Mouse (Mus musculus): ENCODE results near the gene Il27ra.

The Il27ra gene

DNA sequence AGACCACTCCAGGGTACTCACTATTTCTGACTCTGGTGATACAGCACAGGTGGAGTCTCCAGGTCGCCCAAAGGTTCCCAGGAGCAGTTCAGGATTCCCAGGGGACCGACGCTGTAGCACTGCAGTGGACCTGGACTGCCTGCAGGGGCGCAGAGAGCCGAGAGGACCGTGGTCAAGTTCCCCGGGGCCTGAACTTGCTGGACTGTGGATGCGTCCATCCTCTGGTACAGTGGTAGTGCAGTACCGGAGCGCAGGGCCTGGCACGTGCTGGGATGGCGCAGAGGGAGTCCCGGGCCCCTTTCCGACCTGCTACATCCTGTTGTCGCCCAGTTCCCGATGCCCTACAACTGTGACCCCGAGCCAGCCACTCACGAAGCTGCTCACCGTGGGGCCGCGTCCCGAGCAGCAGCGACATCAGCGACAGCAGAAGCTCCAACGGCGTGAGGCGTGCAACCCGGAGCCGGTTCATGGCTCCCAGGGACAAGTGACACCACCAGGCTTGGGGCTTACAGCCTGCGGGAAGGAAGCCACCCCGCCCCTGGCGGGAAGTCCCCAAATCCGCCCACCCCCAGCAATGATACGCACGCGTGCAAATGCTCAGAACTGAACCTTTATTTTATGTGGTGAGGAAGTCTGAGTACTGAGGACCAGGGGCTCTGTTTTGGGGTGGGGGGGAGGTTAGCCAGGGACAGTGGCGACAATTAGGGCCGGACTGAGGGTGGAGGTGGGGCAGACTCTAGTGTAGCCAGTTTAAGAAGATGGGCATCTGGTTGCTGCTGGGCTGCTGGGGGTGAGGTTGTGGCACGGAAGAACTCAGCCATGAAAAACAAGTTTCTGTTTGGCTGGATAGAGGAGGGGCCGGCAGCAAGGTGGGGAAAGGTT is at the start of gene Il27ra:
Il27ra (minus strand) TSS at position 524 of the 882 bp plus-strand sequence.
- DNase-seq (ENCODE audit: low spot score in 2 of 2): peak in 1 of 2 experiments; percentile 19

- DNase-seq (ENCODE audit: low spot score in 2 of 2): no peak
These were observed 48.2 kb upstream of the Il27ra start for GRCm38 (mm10) chr8:84090585-84090984.

DNA sequence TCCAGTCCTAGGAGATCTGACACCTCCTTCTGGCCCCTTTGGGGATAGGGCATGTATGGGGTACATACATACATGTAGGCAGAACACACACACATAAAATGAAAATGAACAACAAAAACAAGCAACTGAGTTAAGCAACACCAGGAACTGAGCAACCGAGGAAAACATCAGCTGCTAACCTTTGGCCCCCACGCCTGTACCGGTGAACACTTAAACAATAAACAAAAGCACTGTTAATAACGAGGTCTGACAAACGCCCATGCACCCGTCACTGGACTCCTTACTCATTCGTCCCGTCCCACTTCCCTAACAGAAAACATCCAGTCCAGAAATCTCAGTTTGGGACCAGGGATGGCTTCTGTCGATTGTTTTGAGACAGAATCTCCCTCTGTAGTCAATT is 46.9 kb upstream of the Il27ra start:
- no peak for DNase-seq (ENCODE audit: low spot score in 2 of 2)

- DNase-seq (ENCODE audit: low spot score in 2 of 2): no peak
These were observed 45.4 kb upstream of the Il27ra start for GRCm38 (mm10) chr8:84087821-84088220.

- DNase-seq (ENCODE audit: low spot score in 2 of 2): no peak
These were observed 44.8 kb upstream of the Il27ra start for GRCm38 (mm10) chr8:84087156-84087555.

DNA sequence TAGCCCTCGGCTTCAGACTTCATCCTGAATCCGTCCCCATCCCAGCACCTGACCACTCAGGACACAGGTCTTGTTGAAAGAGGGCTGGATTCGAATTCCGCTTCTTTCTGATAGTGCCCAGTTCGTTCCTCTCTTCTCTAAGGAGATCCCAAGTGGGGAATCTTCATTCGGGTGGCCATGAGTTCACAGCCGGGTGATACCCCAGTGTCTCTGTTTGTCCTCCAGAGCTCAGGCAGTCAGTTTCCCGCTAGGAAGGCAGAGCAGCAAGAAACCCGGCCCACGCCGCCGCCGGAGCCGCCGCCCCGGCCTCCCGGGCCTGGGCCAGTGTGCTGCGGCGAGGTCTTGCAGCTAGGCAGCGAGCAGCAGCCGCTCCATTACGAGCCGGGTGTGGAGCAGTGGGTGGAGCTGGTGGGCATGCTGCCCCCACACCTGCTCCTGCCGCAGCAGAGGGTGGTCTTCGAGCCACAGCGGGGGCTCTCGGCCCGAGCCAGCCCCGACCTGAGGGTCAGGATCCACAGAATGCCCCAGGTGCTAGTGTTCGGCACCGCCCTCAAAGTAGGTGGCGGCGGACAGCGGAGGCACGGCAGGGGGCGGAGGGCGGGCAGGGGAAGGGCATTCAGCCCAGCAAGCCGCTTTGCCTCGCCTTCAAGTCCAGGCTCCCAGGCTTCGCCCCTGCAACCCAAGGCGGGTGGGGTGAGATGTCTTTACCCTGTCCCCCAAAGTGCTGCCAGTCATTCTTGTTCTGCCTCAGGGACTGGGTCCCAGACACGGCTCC is 42.1 kb upstream of the Il27ra start:
- no peak for DNase-seq (ENCODE audit: low spot score in 2 of 2)

DNA sequence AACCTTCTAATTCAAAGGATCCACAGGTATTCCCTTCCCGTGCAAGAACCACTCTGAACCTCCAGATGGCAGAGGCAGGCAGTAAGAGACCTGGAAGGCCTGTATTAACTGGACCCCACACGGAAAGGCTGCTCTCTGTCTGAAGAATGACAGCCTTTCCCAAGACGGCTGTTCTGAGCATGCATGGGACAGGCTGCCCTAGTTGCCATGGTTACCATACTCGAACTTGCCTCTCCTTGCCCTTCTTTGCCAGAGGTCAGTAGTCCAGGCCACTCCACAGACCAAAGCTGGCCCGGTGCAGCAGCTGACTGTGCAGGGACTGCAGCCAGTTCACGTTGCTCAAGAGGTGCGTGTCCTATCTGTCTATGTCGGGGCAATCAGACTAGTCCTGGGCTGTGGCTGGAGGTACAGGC is 41.4 kb upstream of the Il27ra start:
- no peak for DNase-seq (ENCODE audit: low spot score in 2 of 2)

GRCm38 (mm10) chr8:84079206-84079605 is 36.8 kb upstream of the Il27ra start:
- DNase-seq (ENCODE audit: low spot score in 2 of 2): no peak

DNA sequence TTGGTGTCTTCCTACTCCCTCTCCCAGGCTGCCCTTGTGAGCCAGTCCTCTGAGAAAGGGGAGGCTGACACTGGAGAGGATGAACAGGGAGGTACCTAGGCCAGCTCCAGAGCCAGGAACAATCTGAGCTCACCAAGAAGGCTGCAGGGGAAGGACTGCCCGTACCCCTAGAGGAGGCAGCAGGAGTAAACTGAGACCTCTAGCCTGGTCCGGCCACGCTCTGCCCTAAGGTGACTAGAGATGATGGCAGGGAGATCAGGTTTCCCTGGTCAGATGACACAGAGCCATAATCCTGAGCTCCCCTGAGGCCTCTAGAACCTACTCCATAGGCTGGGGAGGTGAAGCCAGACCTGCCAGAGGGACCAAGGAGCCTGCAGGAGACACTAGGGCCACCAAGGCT is 34.5 kb upstream of the Il27ra start:
- no peak for DNase-seq (ENCODE audit: low spot score in 2 of 2)

GRCm38 (mm10) chr8:84076412-84076811 is 34.0 kb upstream of the Il27ra start:
- no peak for DNase-seq (ENCODE audit: low spot score in 2 of 2)

DNA sequence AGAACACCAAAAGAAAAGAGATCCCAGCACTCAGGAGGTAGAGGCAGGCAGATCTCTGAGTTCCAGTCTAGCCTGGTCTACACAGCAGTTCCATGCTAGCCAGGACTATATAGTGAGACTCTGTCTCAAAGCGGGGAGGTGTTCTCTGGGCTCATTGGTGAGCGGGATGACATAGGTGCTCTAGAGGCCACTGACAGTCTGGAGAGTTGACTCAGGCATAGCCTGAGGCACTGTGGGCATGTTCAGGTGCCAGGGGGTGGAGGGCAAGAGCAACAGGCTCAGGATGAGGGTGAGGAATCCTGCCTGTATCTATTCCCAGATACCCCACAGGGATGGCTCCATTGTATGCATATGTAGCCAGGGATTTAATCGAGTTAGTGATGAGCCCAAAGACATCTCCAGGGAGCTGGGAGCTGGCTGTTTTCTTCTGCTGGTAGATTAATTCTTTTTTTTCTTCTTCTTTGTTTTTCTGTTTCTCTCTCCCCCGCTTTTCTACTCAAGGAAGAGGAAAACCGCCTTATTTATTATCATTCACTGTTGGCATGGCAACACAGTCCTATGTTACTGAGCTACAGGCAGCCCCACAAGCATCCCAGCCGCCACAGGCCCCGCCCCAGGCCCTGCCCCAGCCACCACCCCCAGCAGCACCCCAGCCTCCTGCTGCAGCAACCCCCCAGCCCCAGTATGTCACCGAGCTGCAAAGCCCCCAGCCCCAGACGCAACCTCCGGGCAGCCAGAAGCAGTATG is 31.0 kb upstream of the Il27ra start:
- DNase-seq (ENCODE audit: low spot score in 2 of 2): no peak

- no peak for DNase-seq (ENCODE audit: low spot score in 2 of 2)
These were observed 29.9 kb upstream of the Il27ra start for GRCm38 (mm10) chr8:84072321-84072720.

GRCm38 (mm10) chr8:84071921-84072320 is 29.5 kb upstream of the Il27ra start:
- DNase-seq (ENCODE audit: low spot score in 2 of 2): no peak

- DNase-seq (ENCODE audit: low spot score in 2 of 2): peak; percentile 50 to 74
These were observed 28.3 kb upstream of the Il27ra start for GRCm38 (mm10) chr8:84070667-84071066.

DNA sequence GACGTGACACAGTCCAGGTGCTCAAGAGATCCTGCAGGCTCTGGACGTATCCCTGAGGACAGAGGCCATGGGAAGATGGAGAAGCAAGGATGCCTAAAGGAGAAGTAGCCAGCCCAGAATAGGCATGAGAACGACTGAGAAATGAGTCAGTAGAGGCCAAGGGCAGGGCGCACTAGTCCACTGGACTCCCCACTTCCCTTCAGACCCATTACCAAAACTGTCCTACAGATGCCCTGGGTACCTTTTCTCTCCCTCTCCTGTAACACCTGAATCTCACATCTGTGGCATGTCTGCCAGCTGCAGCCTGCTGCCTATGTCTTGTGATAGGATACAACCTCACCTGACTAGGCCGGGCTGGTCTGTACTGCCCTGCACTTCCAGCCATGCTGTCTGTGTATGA is 27.9 kb upstream of the Il27ra start:
- DNase-seq (ENCODE audit: low spot score in 2 of 2): no peak

DNA sequence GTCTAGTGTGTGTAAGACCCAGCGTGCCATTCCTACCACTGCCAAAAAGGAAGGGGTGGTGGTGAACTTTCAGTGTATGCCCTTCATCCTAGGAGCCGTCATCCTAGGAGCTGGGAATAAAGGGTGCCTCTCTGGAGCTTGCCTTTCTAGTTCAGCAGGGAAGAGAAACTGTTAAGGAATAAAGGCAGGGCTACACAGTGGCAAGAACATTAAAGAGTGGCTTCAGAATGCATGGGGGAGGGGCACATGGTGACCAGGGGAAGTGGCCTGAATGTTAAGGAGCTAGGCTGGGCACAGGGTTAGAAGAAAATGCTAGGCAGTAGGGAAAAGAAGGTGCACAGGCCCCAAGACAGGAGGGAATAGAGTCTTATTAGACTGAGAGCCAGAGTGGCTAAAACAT is 27.4 kb upstream of the Il27ra start:
- no peak for DNase-seq (ENCODE audit: low spot score in 2 of 2)

DNA sequence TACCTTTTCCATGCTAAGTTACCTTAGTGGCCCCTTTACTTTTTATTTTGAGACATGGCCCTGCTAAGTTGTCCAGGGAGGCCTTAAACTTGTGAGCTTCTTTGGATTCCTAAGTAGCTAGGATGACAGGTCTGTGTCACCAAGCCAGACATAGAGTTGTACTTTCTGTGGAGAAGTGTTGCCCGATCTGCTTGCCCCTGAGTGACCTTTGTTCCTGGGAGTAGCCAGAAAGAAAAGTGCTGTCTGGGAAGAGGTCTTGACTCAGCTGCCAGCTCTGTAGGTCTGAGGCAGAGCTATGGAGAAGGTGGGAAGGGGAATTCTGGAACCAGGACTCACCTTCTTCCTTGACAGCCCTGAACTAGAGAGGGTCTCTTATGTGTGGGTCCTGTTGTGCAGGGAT is 26.8 kb upstream of the Il27ra start:
- DNase-seq (ENCODE audit: low spot score in 2 of 2): no peak

GRCm38 (mm10) chr8:84068316-84069035 is 26.1 kb upstream of the Il27ra start:
- no peak for DNase-seq (ENCODE audit: low spot score in 2 of 2)

DNA sequence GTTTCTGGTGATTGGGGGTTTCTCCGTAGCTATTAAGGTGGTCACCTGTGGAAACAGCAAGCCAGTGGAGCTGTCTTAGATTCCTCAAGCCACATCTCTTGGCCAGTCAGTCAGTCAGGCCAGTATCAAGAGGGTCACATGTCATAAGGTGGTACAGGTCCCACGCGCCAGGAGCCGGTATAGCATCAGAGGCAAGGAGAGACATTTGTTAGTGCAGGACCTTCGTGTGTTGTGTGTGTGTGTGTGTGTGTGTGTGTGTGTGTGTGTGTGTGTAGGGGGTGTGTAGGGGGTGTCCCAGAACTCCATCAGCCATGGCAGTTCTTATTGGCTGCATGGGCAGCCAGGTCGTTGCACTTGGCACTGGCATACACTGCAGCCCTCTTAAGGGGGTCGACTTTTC is 25.5 kb upstream of the Il27ra start:
- DNase-seq (ENCODE audit: low spot score in 2 of 2): no peak

- DNase-seq (ENCODE audit: low spot score in 2 of 2): peak; percentile 73 to 94
These were observed 24.7 kb upstream of the Il27ra start for GRCm38 (mm10) chr8:84067047-84067573.

DNA sequence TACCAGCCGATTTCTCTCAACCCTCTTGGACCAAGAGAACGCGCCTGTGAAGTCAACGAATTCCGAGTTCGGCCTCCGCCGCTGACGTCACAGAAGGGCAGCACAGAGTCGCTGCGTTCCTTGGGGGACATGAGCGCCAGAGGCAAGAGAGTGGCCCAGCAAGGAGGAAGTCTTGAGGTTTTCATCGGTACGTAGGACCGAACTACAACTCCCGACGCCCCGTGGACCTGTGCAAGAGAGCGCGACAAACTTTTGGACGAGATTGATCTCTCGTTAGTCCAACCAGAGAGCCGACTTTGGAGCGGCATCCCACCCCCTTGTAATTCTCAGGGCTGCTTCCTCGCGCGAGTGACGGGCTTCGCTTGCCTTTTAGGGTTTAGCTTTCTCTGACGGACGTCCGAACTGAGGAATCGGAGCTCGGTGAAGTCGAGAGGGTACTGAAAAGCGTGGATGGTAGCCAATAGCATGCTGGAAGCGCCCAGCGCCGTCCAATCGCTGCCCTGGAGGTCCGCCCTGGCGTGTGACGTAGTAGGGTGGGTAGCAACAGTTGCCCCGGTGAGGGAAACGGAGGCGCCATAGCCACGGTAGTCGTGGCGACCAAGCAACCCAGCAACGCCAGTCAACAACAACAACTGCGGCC is 24.0 kb upstream of the Il27ra start, which contains the start of gene Rfx1:
Rfx1 (plus strand) TSS at position 544 of the 640 bp plus-strand sequence.
- DNase-seq (ENCODE audit: low spot score in 2 of 2): peak; percentile 100

Measured in left cerebral cortex, adult 9 months (tissue).